Mouse (Mus musculus): Measurements from ENCODE around the gene Mfsd4a. TPM values are rescaled to one million over a fixed set of nuclear protein-coding genes. Genes with fewer than 3 reads are reported as not detected.

The Mfsd4a gene
- polyA plus RNA-seq, 1 experiment from 2014 or later, result 16.0 TPM

- no peak overlapping the region for H3K9ac ChIP-seq (ENCODE audit: low read length)
- H3K27ac ChIP-seq (ENCODE audit: low read length), result no peak overlapping the region
- no peaks in the 10 kb centered on the region for H3K36me3 ChIP-seq (ENCODE audit: control insufficient read depth, insufficient read depth, low read length)
- no peaks in the 10 kb centered on the region for H3K4me1 ChIP-seq (ENCODE audit: control insufficient read depth, insufficient read depth, low read length)
- peak; percentile 58; the same call in 1 of the 2 replicates for ATAC-seq (ENCODE audit: insufficient read depth, low FRiP score)
- H3K9me3 ChIP-seq (replicated peaks; ENCODE audit: control insufficient read depth, low read length), result no peaks in the 10 kb centered on the region
- WGBS, result 70% methylated on average over 10 of the region's 10 CpGs
- H3K27me3 ChIP-seq (ENCODE audit: control insufficient read depth, insufficient read depth, low read length), result no peaks in the 10 kb centered on the region
- no peak overlapping the region for H3K4me3 ChIP-seq (replicated peaks; ENCODE audit: low read length)
- H3K4me2 ChIP-seq (ENCODE audit: low read depth, low read length), result no peak overlapping the region
Observed at GRCm38 (mm10) chr1:132075576-132075975, 7.7 kb upstream of the Mfsd4a start.

DNA sequence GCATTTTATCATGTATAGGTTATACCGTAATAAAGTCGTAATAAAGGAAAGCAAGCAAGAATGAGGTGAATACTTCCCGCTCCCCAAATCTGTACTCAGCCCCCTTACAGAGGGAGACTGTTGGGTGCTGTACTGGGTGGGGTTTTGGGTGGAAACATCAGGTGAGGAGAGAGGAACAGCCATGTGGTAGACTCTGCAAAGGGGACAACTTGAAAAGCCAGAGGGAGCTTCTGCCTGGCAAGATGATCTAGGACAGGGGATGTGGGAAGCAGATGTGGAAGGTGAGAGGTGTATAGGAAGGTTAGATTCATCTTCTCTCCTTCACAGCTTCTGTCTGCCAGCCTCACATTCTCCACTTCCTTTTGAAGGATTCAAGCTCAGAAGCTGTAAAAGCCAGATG lies 2.8 kb upstream of the Mfsd4a start:
- 75% methylated on average over 3 of the region's 3 CpGs for WGBS
- H3K27ac ChIP-seq (ENCODE audit: low read length), result no peak overlapping the region
- peaks cover 14% of the 10 kb centered on the region for H3K27me3 ChIP-seq (ENCODE audit: control insufficient read depth, insufficient read depth, low read length)
- no peaks in the 10 kb centered on the region for H3K36me3 ChIP-seq (ENCODE audit: control insufficient read depth, insufficient read depth, low read length)
- no peaks in the 10 kb centered on the region for H3K9me3 ChIP-seq (replicated peaks; ENCODE audit: control insufficient read depth, low read length)
- ATAC-seq (ENCODE audit: insufficient read depth, low FRiP score), result no peak
- H3K4me3 ChIP-seq (replicated peaks; ENCODE audit: low read length), result no peak overlapping the region
- no peak overlapping the region for H3K9ac ChIP-seq (ENCODE audit: low read length)
- H3K4me2 ChIP-seq (ENCODE audit: low read depth, low read length), result no peak overlapping the region
- H3K4me1 ChIP-seq (ENCODE audit: control insufficient read depth, insufficient read depth, low read length), result peaks cover 7% of the 10 kb centered on the region

DNA sequence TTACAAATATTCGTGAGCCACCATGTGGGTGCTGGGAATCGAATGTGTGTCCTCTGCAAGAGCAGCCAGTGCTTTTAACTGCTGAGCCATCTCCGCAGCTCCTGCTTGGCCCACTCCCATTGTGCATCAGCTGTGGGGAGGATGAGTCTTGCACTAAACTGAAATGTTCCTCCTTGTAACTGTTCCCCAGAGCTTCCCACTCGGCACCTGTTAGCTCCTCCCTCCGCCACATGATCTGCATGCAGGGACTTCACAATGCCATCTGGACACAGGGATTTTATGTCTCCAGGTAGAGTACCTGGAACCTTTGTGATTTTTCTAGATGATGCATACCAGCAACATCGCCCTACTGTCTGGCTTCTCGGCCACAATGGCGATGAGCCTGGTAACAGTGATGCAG lies 1.6 kb upstream of the Mfsd4a start:
- 90% methylated on average over 8 of the region's 8 CpGs for WGBS
- H3K4me2 ChIP-seq (ENCODE audit: low read depth, low read length), result no peak overlapping the region
- peaks cover 7% of the 10 kb centered on the region for H3K4me1 ChIP-seq (ENCODE audit: control insufficient read depth, insufficient read depth, low read length)
- no peak for ATAC-seq (ENCODE audit: insufficient read depth, low FRiP score)
- H3K27me3 ChIP-seq (ENCODE audit: control insufficient read depth, insufficient read depth, low read length), result peaks cover 14% of the 10 kb centered on the region
- H3K4me3 ChIP-seq (replicated peaks; ENCODE audit: low read length), result no peak overlapping the region
- H3K36me3 ChIP-seq (ENCODE audit: control insufficient read depth, insufficient read depth, low read length), result no peaks in the 10 kb centered on the region
- H3K9me3 ChIP-seq (replicated peaks; ENCODE audit: control insufficient read depth, low read length), result no peaks in the 10 kb centered on the region
- no peak overlapping the region for H3K9ac ChIP-seq (ENCODE audit: low read length)
- H3K27ac ChIP-seq (ENCODE audit: low read length), result no peak overlapping the region

- H3K4me2 ChIP-seq (ENCODE audit: low read depth, low read length), result no peak overlapping the region
- no peaks in the 10 kb centered on the region for H3K9me3 ChIP-seq (replicated peaks; ENCODE audit: control insufficient read depth, low read length)
- H3K4me1 ChIP-seq (ENCODE audit: control insufficient read depth, insufficient read depth, low read length), result peaks cover 7% of the 10 kb centered on the region
- no peak for ATAC-seq (ENCODE audit: insufficient read depth, low FRiP score)
- H3K27ac ChIP-seq (ENCODE audit: low read length), result no peak overlapping the region
- no peak overlapping the region for H3K4me3 ChIP-seq (replicated peaks; ENCODE audit: low read length)
- no peaks in the 10 kb centered on the region for H3K36me3 ChIP-seq (ENCODE audit: control insufficient read depth, insufficient read depth, low read length)
- H3K9ac ChIP-seq (ENCODE audit: low read length), result no peak overlapping the region
- peaks cover 14% of the 10 kb centered on the region for H3K27me3 ChIP-seq (ENCODE audit: control insufficient read depth, insufficient read depth, low read length)
- 74% methylated on average over 8 of the region's 8 CpGs for WGBS
Observed at GRCm38 (mm10) chr1:132065475-132066172, 2.2 kb downstream of the Mfsd4a start.

GRCm38 (mm10) chr1:132065001-132065400 lies 2.9 kb downstream of the Mfsd4a start:
- Histone ChIP-seq H3K27ac (ENCODE audit: low read length) (no peak overlapping the region), H3K9me3 (replicated peaks; ENCODE audit: control insufficient read depth, low read length) (no peaks in the 10 kb centered on the region), H3K27me3 (ENCODE audit: control insufficient read depth, insufficient read depth, low read length) (peaks cover 14% of the 10 kb centered on the region), H3K9ac (ENCODE audit: low read length) (no peak overlapping the region), H3K4me3 (replicated peaks; ENCODE audit: low read length) (no peak overlapping the region), H3K4me2 (ENCODE audit: low read depth, low read length) (no peak overlapping the region), H3K36me3 (ENCODE audit: control insufficient read depth, insufficient read depth, low read length) (no peaks in the 10 kb centered on the region), H3K4me1 (ENCODE audit: control insufficient read depth, insufficient read depth, low read length) (peaks cover 7% of the 10 kb centered on the region)
- WGBS, result 86% methylated on average over 1 of the region's 1 CpGs
- no peak for ATAC-seq (ENCODE audit: insufficient read depth, low FRiP score)

DNA sequence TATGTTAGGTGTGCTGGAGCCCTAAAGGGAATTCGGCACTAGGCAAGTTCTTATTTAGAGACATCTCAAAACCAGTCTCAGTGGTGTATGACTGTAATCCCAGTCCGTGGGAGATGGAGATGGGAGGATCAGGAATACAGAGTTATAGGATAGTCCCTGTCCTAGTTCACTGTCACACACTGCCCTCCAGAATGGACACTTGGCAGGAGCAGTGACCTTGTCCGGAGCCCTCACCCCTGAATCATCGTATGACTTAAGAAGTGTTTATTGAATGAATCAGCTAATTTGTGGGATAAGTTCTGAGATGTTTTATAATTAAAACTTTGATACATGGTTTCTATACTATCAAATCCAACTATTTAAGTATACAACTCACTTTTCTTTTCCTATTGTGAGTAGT lies 4.8 kb downstream of the Mfsd4a start:
- Histone ChIP-seq H3K27ac (ENCODE audit: low read length) (no peak overlapping the region), H3K4me2 (ENCODE audit: low read depth, low read length) (no peak overlapping the region), H3K36me3 (ENCODE audit: control insufficient read depth, insufficient read depth, low read length) (no peaks in the 10 kb centered on the region), H3K27me3 (ENCODE audit: control insufficient read depth, insufficient read depth, low read length) (peaks cover 9% of the 10 kb centered on the region), H3K4me1 (ENCODE audit: control insufficient read depth, insufficient read depth, low read length) (peaks cover 7% of the 10 kb centered on the region), H3K9me3 (replicated peaks; ENCODE audit: control insufficient read depth, low read length) (no peaks in the 10 kb centered on the region), H3K4me3 (replicated peaks; ENCODE audit: low read length) (no peak overlapping the region), H3K9ac (ENCODE audit: low read length) (no peak overlapping the region)
- no peak for ATAC-seq (ENCODE audit: insufficient read depth, low FRiP score)
- 73% methylated on average over 4 of the region's 4 CpGs for WGBS

DNA sequence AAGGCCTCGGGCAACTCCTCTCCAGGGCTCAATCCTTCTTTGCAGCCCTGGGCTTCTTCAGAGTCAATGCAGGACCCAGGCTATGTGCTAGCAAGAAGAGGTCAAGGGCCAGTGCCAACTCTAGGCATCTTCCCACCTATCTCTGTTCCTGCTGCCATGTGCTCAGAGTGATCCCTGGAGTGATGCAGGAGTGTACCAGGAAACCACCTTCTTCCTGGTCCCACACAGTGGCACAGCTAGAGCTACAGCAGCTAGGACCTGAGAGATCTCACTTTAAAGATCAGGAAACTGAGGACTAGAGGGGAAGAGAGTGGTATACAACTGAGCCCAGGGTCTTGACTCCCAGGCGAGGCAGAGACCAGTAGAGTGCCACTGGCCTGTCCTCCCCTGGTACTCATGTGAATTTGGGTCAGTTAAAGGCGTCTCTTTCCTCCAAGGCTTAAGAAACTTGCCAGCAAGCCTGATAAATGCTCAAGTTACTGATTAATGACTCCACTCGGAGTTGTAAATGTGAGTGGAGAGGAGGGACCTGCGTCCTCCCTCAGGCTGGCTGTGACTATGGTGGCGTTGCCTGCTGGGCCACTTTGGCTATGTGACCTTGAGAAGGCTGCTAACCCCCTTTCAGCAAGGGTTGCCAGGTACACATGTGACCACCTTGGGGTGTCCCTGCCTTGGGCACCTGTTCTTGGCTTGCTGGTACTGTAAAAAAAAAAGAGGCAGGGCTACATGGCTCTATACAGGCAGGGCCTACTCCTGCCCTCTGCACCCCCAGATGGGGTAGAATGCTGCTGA lies 5.9 kb downstream of the Mfsd4a start:
- ATAC-seq (ENCODE audit: insufficient read depth, low FRiP score), result no peak
- Histone ChIP-seq H3K27me3 (ENCODE audit: control insufficient read depth, insufficient read depth, low read length) (peaks cover 3% of the 10 kb centered on the region; the same call in 1 of the 2 replicates), H3K4me1 (ENCODE audit: control insufficient read depth, insufficient read depth, low read length) (no peaks in the 10 kb centered on the region), H3K4me3 (replicated peaks; ENCODE audit: low read length) (no peak overlapping the region), H3K9ac (ENCODE audit: low read length) (no peak overlapping the region), H3K36me3 (ENCODE audit: control insufficient read depth, insufficient read depth, low read length) (no peaks in the 10 kb centered on the region), H3K9me3 (replicated peaks; ENCODE audit: control insufficient read depth, low read length) (no peaks in the 10 kb centered on the region), H3K27ac (ENCODE audit: low read length) (peak overlapping the region; percentile 65), H3K4me2 (ENCODE audit: low read depth, low read length) (no peak overlapping the region)
- WGBS, result 43% methylated on average over 6 of the region's 6 CpGs

GRCm38 (mm10) chr1:132060036-132060769 lies 7.7 kb downstream of the Mfsd4a start:
- Histone ChIP-seq H3K4me1 (ENCODE audit: control insufficient read depth, insufficient read depth, low read length) (no peaks in the 10 kb centered on the region), H3K9me3 (replicated peaks; ENCODE audit: control insufficient read depth, low read length) (no peaks in the 10 kb centered on the region), H3K9ac (ENCODE audit: low read length) (no peak overlapping the region), H3K36me3 (ENCODE audit: control insufficient read depth, insufficient read depth, low read length) (no peaks in the 10 kb centered on the region), H3K4me2 (ENCODE audit: low read depth, low read length) (no peak overlapping the region), H3K27ac (ENCODE audit: low read length) (no peak overlapping the region), H3K4me3 (replicated peaks; ENCODE audit: low read length) (no peak overlapping the region), H3K27me3 (ENCODE audit: control insufficient read depth, insufficient read depth, low read length) (no peaks in the 10 kb centered on the region)
- 40% methylated on average over 7 of the region's 7 CpGs for WGBS
- ATAC-seq (ENCODE audit: insufficient read depth, low FRiP score), result no peak

DNA sequence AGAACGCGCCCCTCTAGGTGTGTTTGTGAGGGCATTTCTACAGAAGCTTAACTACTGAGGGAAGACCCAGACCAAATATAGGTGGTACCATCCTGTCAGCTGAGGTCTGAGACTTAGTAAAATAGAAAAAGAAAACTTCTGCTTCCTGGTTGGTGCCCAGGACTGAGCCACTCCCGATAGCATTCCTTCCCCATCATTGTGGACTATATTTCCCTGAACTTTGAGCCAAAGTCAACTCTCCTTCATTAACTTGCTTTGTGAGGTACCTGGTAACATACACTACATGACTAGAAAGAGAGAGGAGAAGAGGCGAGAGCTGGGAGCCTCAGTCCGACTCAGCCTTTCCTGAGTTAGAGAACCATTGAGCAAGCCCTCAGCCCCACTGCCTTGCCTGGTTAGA lies 9.3 kb downstream of the Mfsd4a start:
- no peak overlapping the region for H3K27ac ChIP-seq (ENCODE audit: low read length)
- no peak for ATAC-seq (ENCODE audit: insufficient read depth, low FRiP score)

More for the DNA sequence above, 9.3 kb downstream of the Mfsd4a start:
- WGBS, result 89% methylated on average over 5 of the region's 5 CpGs
- no peak overlapping the region for H3K9ac ChIP-seq (ENCODE audit: low read length)
- H3K4me1 ChIP-seq (ENCODE audit: control insufficient read depth, insufficient read depth, low read length), result no peaks in the 10 kb centered on the region
- no peaks in the 10 kb centered on the region for H3K27me3 ChIP-seq (ENCODE audit: control insufficient read depth, insufficient read depth, low read length)
- H3K4me2 ChIP-seq (ENCODE audit: low read depth, low read length), result no peak overlapping the region
- H3K4me3 ChIP-seq (replicated peaks; ENCODE audit: low read length), result no peak overlapping the region
- no peaks in the 10 kb centered on the region for H3K36me3 ChIP-seq (ENCODE audit: control insufficient read depth, insufficient read depth, low read length)
- H3K9me3 ChIP-seq (replicated peaks; ENCODE audit: control insufficient read depth, low read length), result no peaks in the 10 kb centered on the region

Data from stomach, embryonic 16.5 days (tissue).